Mouse (Mus musculus) midbrain, embryonic 12.5 days (tissue): Measurements from ENCODE around the gene Psmb4. TPM values are rescaled to one million over a fixed set of nuclear protein-coding genes. Genes with fewer than 3 reads are reported as not detected.
"Not testable (repeated sequence)": the region's sequence is repeated elsewhere in the genome, so short reads cannot be mapped to it uniquely, and the experiment has no call there.

Experiments used
- ATAC-seq: fragments of 200-750 bp; cut with Nextera tagmentation; 2 replicates; pipeline ENCODE4 v1.8.0; 2017; ENCODE audit warnings: low read depth, moderate TSS enrichment, moderate library complexity; ENCODE audit not compliant: low FRiP score
- H3K27ac ChIP-seq: fragments of 300-500 bp; sonication (generic); replicated peaks from 2 replicates; pipeline ENCODE4 v1.5.1; 2016; ENCODE audit warnings: mild to moderate bottlenecking
- H3K27me3 ChIP-seq: fragments of 300-500 bp; sonication (generic); 2 replicates; pipeline ENCODE4 v1.6.1; 2016; ENCODE audit warnings: mild to moderate bottlenecking
- H3K36me3 ChIP-seq: fragments of 300-500 bp; sonication (generic); 2 replicates; pipeline ENCODE4 v1.6.1; 2016
- H3K4me1 ChIP-seq: fragments of 300-500 bp; sonication (generic); 2 replicates; pipeline ENCODE4 v1.6.1; 2016
- H3K4me2 ChIP-seq: fragments of 300-500 bp; sonication (generic); replicated peaks from 2 replicates; pipeline ENCODE4 v1.6.1; 2016; ENCODE audit warnings: mild to moderate bottlenecking, moderate library complexity
- H3K4me3 ChIP-seq: fragments of 300-500 bp; sonication (generic); 2 replicates; pipeline ENCODE4 v1.5.1; 2016; ENCODE audit warnings: mild to moderate bottlenecking
- H3K9ac ChIP-seq: fragments of 300-500 bp; sonication (generic); replicated peaks from 2 replicates; pipeline ENCODE4 v1.6.1; 2016; ENCODE audit warnings: mild to moderate bottlenecking, moderate library complexity
- H3K9me3 ChIP-seq: fragments of 300-500 bp; sonication (generic); 2 replicates; pipeline ENCODE4 v1.6.1; 2016; ENCODE audit warnings: mild to moderate bottlenecking
- WGBS: fragments of 180-500 bp; shearing (Covaris S2); methylation state at CpG from one replicate; pipeline ENCODE4 v1.1.7; 2016; 5-methylcytosine and 5-hydroxymethylcytosine counted together
- polyA plus RNA-seq: library from polyadenylated mRNA; unstranded; fragments of >200 nt; fragmentation: Nextera tagmentation; extraction: Ambion mirVana; gene quantifications from 2 replicates; pipeline ENCODE4 v1.2.1, GENCODE M21; 2016

The Psmb4 gene
- polyA plus RNA-seq, 1 experiment from 2014 or later = 307 TPM

DNA sequence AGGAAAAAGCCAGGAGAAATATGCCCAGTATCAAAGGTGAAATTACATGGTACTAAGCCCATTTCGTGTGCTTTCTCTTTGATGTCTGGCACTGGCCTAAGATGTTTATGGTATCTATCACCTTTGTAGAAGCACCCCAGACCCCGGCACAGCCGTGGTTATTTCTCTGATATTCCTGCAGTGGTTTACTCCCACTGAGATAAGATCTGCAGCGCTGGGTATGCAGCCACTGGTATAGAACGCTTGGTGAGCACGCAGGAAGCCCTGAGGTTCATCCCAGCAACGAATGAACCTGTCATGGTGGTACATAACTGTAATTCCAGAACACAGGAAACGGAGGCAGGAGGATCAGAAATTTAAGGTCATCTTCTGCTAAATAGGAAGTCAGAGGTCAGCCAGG, 37.9 kb upstream of the Psmb4 start:
- H3K36me3 ChIP-seq = no peaks in the 10 kb centered on the region
- WGBS = 84% methylated on average over 8 of the region's 8 CpGs
- ATAC-seq = no peak
- no peak overlapping the region for H3K4me2 ChIP-seq
- no peaks in the 10 kb centered on the region for H3K9me3 ChIP-seq
- no peak overlapping the region for H3K9ac ChIP-seq
- no peak overlapping the region for H3K27ac ChIP-seq
- no peaks in the 10 kb centered on the region for H3K27me3 ChIP-seq
- H3K4me1 ChIP-seq = no peaks in the 10 kb centered on the region
- H3K4me3 ChIP-seq = no peak overlapping the region

DNA sequence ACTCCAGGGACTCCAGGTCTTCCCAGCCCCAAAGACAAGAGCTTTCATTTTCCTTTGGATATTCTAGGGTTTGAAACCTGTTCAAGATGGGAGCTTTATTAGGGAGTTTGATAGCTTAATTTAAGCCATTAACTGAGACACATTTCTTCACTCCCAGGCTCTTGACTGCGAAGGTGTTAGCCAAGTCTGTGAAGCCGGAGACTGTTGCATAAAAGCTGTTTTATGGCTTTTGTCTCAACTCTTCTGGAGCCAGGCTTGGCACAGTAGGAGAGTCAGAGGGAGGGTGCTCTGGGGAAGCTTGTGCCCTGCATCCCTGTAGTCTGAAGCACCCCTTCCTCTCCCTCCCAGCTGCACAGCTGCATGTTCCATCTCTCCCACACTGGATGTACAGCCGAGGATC, 35.6 kb upstream of the Psmb4 start:
- Histone ChIP-seq H3K4me2 (no peak overlapping the region), H3K4me1 (peaks cover 6% of the 10 kb centered on the region), H3K36me3 (no peaks in the 10 kb centered on the region), H3K9me3 (no peaks in the 10 kb centered on the region), H3K4me3 (no peak overlapping the region), H3K27ac (no peak overlapping the region), H3K27me3 (no peaks in the 10 kb centered on the region), H3K9ac (no peak overlapping the region)
- WGBS = 61% methylated on average over 3 of the region's 3 CpGs
- ATAC-seq = no peak

DNA sequence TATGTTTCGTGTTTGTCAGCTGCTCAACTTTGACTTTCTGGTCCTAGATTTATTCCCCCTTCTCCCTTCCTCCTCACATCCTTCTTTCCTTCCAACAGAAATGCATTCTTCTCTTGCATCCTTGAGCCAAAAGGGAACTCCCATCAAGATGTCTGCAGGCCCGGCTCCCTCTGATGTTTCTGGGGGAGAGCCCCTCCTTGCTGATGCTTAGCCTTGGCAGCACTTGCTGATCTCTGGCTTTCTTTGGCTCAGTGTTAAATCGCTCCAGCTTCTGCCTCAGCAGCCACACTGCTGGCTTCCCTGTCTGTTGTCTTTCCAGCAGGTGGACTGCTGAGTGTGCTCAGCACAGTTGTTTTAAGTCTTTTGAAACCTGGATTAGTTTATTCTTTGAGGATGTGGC, 34.3 kb upstream of the Psmb4 start:
- no peaks in the 10 kb centered on the region for H3K9me3 ChIP-seq
- no peak overlapping the region for H3K4me3 ChIP-seq
- no peak for ATAC-seq
- H3K4me2 ChIP-seq = no peak overlapping the region
- peaks cover 6% of the 10 kb centered on the region for H3K4me1 ChIP-seq
- no peak overlapping the region for H3K27ac ChIP-seq
- no peaks in the 10 kb centered on the region for H3K36me3 ChIP-seq
- no peak overlapping the region for H3K9ac ChIP-seq
- no peaks in the 10 kb centered on the region for H3K27me3 ChIP-seq
- 52% methylated on average over 3 of the region's 3 CpGs for WGBS

- Histone ChIP-seq H3K4me1 (peaks cover 6% of the 10 kb centered on the region), H3K27ac (no peak overlapping the region), H3K4me3 (no peak overlapping the region), H3K9me3 (no peaks in the 10 kb centered on the region), H3K27me3 (no peaks in the 10 kb centered on the region), H3K4me2 (no peak overlapping the region), H3K36me3 (no peaks in the 10 kb centered on the region), H3K9ac (no peak overlapping the region)
- WGBS = 84% methylated on average over 4 of the region's 4 CpGs
- no peak for ATAC-seq
These were observed 32.1 kb upstream of the Psmb4 start for GRCm38 (mm10) chr3:94918845-94919244.

DNA sequence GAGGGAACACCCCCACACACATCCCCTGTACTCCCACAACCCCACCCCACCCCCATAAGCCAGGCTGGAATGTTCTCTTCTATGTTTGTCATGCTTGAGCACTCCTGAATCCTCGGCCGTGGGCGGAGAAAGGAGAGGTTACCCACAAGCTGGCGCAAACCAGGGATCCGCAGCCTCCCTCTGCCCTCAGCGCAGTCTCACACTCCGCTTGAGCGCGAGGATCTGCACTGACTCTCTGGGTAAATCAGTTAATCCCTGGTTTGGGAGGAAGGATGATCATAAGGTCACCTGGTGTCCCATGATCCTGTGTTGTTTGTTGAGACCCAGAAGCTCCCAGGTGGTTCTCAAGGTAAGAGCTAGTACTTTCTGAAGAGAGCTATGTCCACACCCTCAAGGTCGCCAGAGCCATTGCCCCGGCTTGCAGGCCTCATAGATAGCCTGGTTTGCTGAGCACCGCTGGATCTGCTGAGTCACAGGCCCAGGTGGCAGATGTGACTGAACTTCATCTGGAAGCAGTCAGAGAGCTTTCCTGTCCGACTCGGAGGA, 31.1 kb upstream of the Psmb4 start:
- Histone ChIP-seq H3K4me1 (peaks cover 6% of the 10 kb centered on the region), H3K4me2 (no peak overlapping the region), H3K36me3 (no peaks in the 10 kb centered on the region), H3K9ac (no peak overlapping the region), H3K27me3 (no peaks in the 10 kb centered on the region), H3K27ac (no peak overlapping the region), H3K9me3 (no peaks in the 10 kb centered on the region), H3K4me3 (no peak overlapping the region)
- no peak for ATAC-seq
- WGBS = 44% methylated on average over 14 of the region's 14 CpGs

GRCm38 (mm10) chr3:94915903-94916741, 29.4 kb upstream of the Psmb4 start:
- Histone ChIP-seq H3K27me3 (no peaks in the 10 kb centered on the region), H3K27ac (no peak overlapping the region), H3K4me1 (peaks cover 6% of the 10 kb centered on the region), H3K4me3 (no peak overlapping the region), H3K9me3 (no peaks in the 10 kb centered on the region), H3K36me3 (no peaks in the 10 kb centered on the region), H3K9ac (no peak overlapping the region), H3K4me2 (no peak overlapping the region)
- WGBS = 87% methylated on average over 7 of the region's 7 CpGs
- ATAC-seq = no peak

- Histone ChIP-seq H3K4me3 (no peak overlapping the region), H3K4me1 (peaks cover 6% of the 10 kb centered on the region), H3K9me3 (no peaks in the 10 kb centered on the region), H3K4me2 (no peak overlapping the region), H3K36me3 (no peaks in the 10 kb centered on the region), H3K27ac (no peak overlapping the region), H3K9ac (no peak overlapping the region), H3K27me3 (no peaks in the 10 kb centered on the region)
- no peak for ATAC-seq
- 79% methylated on average over 5 of the region's 5 CpGs for WGBS
These were observed 27.0 kb upstream of the Psmb4 start for GRCm38 (mm10) chr3:94913801-94914200.

GRCm38 (mm10) chr3:94911050-94911693, 24.4 kb upstream of the Psmb4 start:
- Histone ChIP-seq H3K9ac (no peak overlapping the region), H3K4me1 (no peaks in the 10 kb centered on the region), H3K27ac (no peak overlapping the region), H3K9me3 (no peaks in the 10 kb centered on the region), H3K4me3 (no peak overlapping the region), H3K36me3 (no peaks in the 10 kb centered on the region), H3K4me2 (no peak overlapping the region), H3K27me3 (no peaks in the 10 kb centered on the region)
- no peak for ATAC-seq
- WGBS = 70% methylated on average over 2 of the region's 2 CpGs

DNA sequence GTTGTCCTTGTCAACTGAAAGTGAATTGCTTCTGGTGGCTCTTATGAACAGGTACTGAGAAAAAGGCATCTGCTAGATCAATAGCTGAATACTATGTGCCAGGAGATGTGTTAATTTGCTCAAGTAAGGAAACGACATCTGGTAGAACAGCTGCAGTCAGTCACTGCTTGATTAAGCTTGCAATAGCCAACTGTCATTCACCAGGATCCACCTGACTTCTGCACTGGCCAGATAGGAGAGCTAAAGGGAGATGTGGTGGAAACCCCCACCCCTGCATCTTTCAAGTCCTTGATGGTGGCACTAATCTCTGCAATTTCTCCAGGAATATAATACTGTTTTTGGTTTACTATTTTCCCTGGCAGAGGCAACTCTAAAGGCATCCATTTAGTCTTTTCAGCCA, 19.7 kb upstream of the Psmb4 start:
- no peak overlapping the region for H3K4me3 ChIP-seq
- no peaks in the 10 kb centered on the region for H3K4me1 ChIP-seq
- no peak overlapping the region for H3K27ac ChIP-seq
- no peak for ATAC-seq
- H3K9ac ChIP-seq = no peak overlapping the region
- H3K27me3 ChIP-seq = no peaks in the 10 kb centered on the region
- no peaks in the 10 kb centered on the region for H3K36me3 ChIP-seq
- 53% methylated on average over 1 of the region's 1 CpGs for WGBS
- H3K4me2 ChIP-seq = no peak overlapping the region
- no peaks in the 10 kb centered on the region for H3K9me3 ChIP-seq

- H3K4me3 ChIP-seq, ATAC-seq, H3K4me1 ChIP-seq, H3K36me3 ChIP-seq, H3K27ac ChIP-seq, H3K9ac ChIP-seq, H3K27me3 ChIP-seq, H3K4me2 ChIP-seq, H3K9me3 ChIP-seq: not testable (repeated sequence)
- 59% methylated on average over 3 of the region's 3 CpGs for WGBS
These were observed 18.0 kb upstream of the Psmb4 start for GRCm38 (mm10) chr3:94904759-94905158.

DNA sequence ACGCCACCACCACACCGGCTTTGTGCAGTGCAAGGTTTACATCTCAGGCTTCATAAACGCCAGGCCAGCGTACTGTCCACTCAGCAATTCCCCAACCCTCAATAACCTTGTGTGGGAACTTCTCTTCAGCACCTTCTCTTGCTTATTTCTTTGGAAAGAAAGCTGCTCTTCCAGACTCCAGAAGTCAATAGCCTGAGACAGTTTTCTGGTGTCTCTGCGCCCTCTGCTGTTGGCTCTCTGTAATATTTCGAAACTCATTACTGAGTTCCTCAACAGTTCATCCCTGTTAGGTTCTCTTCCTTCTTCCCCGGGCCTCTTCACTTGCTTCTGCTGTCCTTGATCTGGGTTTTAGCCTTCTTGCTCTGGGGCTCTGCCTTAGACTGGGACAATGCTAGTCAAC, 16.0 kb upstream of the Psmb4 start:
- WGBS = 24% methylated on average over 7 of the region's 7 CpGs
- H3K4me2 ChIP-seq = no peak overlapping the region

GRCm38 (mm10) chr3:94894076-94894475, 7.3 kb upstream of the Psmb4 start:
- Histone ChIP-seq H3K9ac (no peak overlapping the region), H3K4me3 (no peak overlapping the region), H3K4me2 (no peak overlapping the region), H3K9me3 (no peaks in the 10 kb centered on the region), H3K27ac (no peak overlapping the region), H3K4me1 (no peaks in the 10 kb centered on the region), H3K36me3 (no peaks in the 10 kb centered on the region), H3K27me3 (0 out of 2 replicates have a peak, but pooled peaks cover 4% of the 10 kb centered on the region)
- ATAC-seq = no peak
- WGBS = 77% methylated on average over 3 of the region's 3 CpGs

More for the DNA sequence above, 16.0 kb upstream of the Psmb4 start:
- no peak for ATAC-seq
- Histone ChIP-seq H3K9ac (no peak overlapping the region), H3K4me1 (no peaks in the 10 kb centered on the region), H3K36me3 (no peaks in the 10 kb centered on the region), H3K4me3 (no peak overlapping the region), H3K27me3 (no peaks in the 10 kb centered on the region), H3K9me3 (no peaks in the 10 kb centered on the region), H3K27ac (no peak overlapping the region)
